Mouse (Mus musculus): Measurements from ENCODE around the gene Ptprcap.
"Not testable (repeated sequence)": the region's sequence is repeated elsewhere in the genome, so short reads cannot be mapped to it uniquely, and the experiment has no call there.

Ptprcap gene

DNA sequence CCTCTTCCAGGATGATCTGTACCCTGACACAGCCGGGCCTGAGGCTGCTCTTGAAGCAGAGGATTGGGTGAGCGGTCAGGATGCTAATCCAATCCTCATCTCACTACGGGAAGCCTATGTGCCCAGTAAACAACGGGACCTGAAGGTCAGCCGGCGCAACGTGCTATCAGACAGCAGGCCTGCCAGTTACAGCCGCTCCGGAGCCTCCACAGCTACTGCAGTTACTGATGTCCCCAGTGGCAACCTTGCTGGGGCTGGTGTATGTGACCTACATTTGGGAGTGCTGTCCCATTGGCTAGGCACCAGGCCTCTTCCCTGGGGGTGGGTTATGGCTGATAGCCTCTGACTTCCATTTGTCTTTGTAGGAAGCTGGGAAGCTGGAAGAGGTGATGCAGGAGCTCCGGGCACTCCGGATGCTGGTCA lies at the start of gene Ptprcap:
TSS of gene Ptprcap (plus strand) at position 373 of the 423 bp plus-strand sequence.
- no peak for DNase-seq (ENCODE audit: low spot score)

DNA sequence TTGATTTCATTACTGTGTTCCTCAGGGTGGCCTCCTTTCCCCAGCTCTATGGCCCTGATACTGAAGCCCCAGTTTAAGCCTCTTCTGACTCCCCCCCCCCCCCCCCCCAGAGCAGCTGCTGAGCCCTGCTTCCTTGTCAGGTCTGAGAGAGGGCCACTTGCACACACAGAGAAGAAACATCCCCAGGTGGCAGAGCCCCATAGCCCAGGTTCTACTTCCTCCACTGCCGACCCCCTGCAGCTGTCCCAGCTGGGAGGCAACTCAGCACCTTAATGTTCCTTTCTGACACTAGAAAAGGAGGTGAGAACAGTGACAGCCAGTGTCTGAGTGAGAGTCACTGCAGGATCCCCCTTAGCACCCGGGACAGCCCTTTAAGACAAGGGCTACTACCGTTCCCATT lies 49.6 kb upstream of the Ptprcap start:
- no peak for DNase-seq (ENCODE audit: low spot score)

DNA sequence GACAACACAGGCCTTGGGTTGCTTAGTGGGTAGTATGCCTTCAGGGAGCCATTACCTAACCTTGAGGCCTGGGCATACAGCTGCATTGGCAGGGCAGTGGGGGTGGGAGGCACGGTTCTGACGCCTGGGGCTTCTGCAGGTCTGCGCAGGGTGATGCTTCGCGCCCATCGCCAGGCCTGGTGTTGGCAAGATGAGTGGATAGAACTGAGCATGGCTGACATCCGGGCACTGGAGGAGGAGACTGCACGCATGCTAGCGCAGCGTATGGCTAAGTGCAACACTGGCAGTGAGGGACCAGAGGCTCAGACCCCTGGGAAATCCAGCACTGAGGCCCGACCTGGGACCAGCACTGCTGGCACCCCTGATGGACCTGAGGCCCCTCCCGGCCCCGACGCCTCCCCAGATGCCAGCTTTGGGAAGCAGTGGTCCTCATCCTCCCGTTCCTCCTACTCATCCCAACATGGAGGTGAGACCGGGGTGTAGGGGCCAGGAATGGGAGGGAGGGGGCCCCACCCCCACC lies 48.7 kb upstream of the Ptprcap start:
- DNase-seq (ENCODE audit: low spot score), result no peak

DNA sequence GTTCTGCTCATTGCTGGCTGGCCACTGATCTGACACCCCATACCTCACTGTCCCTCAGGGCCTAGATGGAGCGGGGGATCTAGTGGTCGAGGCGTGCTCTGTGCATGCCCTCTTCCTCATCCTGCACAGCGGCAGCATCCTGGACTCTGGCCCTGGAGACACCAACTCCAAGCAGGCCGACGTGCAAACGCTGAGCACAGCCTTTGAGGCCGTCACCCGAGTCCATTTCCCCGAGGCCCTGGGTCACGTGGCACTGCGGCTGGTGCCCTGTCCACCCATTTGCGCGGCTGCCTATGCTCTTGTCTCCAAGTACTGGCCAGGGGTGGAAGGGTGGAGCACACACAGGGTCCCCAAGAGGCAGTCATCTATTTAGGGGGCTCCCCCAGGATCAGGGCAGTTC lies 46.8 kb upstream of the Ptprcap start:
- no peak for DNase-seq (ENCODE audit: low spot score)

DNA sequence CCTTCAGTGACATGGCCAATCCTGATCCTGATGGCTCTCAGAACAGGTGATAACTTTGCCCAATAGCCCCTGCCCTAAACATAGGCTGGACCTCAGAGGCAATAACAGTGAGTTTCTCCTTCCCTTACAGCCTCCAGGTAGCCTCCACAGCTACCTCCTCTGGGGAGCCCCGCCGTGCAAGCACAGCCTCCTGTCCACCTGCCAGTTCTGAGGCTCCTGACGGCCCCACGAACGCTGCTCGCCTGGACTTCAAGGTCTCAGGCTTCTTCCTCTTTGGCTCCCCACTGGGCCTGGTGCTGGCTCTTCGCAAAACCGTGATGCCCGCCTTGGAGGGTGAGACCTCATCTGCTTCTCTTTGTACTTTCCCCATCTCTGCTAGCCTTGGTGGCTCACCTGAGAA lies 44.9 kb upstream of the Ptprcap start:
- DNase-seq (ENCODE audit: low spot score), result no peak

DNA sequence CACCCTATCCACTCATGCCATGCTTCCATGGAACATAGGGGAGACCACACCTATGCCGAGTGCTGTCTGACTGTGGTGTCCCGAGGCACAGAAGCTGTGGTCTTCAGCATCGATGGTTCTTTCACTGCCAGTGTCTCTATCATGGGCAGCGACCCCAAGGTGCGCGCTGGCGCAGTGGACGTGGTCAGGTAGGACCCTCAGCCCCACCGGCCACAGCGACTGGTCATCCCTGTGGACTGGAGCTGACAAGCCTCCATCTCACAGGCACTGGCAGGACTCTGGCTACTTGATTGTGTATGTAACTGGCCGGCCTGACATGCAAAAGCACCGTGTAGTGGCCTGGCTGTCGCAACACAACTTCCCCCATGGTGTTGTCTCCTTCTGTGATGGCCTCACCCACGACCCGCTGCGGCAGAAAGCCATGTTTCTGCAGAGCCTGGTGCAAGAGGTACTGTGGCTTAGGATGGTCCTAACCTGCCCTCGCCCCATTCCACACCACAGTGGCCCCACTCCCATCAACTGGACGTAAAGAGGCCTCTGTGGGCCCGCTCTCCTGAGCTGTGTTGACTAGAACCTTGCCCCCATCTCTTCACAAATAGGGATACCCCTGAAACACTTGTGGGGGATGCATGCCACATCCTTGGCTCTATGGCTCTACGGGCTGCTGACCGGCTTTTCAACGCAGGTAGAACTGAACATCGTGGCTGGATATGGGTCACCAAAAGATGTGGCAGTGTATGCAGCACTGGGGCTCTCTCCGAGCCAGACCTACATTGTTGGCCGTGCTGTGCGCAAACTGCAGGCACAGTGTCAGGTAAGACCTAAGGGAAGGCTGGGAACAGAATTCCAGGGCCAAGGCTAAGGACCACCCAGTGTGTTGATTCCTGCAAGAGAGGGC lies 41.1 kb upstream of the Ptprcap start:
- no peak for DNase-seq (ENCODE audit: low spot score)

DNA sequence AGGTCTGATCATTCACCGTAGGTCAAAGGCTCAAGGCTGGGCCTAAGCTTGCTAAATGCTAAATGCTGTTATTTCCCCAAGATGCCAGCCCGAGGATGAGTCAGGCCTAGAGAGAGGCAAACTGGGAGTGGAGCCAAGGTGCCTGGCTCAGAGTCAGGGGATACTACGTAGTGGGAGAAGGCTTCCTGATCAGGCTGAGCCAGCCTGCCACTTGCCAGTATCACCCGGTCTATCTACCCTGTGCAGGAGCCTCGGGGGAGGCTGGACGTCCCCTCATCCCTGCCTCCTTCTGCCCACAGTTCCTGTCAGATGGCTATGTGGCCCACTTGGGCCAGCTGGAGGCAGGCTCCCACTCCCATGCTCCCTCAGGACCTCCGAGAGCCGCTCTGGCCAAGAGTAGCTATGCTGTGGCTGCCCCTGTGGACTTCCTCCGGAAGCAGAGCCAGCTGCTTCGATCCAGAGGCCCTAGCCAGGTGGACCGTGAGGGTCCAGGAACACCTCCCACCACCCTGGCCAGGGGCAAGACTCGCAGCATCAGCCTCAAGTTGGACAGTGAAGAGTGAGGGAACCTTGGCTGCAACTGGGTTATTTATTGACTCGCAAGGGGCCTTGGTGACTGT lies 40.1 kb upstream of the Ptprcap start:
- peak; percentile 80 for DNase-seq (ENCODE audit: low spot score)

DNA sequence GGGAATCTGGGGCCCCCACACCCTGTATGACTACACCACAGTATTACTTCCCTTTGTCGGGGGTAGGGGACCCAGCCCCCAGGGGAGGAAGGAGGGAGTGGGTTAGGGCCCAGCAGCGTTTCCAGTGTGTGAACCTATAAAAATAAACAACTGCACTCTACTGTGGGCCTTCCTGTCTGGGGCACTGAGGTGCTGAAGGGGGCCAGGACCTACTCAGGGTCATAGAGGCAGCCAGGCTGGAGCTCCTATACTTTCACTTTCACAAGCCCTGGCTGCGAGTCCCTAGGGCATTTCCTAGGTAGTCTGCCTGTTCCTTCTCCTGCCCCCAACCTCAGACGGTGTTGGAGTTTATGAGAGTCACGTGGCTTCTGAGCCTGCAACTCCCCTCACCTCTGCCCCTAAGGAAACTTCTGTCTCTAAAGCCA lies 39.6 kb upstream of the Ptprcap start:
- DNase-seq (ENCODE audit: low spot score), result no peak

DNA sequence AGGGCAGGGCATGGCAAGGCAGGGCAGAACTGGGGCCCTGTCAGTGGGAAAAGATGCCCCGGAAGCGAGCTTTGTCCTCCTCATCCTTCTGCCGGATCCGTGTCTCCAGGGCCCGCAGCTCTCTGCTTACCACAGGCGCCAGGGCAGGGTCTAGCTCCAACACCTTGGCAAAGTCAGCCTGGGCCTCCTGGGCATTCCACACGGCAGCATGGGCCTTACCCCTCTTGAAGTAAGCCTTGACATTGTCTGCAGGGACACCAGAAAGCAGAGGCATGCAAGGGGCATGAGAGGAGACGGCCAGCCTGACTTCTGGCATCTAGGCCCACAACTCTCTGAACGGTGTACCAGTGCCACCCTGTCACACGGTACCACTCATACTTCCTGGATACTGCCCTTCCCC lies 38.9 kb upstream of the Ptprcap start:
- DNase-seq (ENCODE audit: low spot score), result no peak

DNA sequence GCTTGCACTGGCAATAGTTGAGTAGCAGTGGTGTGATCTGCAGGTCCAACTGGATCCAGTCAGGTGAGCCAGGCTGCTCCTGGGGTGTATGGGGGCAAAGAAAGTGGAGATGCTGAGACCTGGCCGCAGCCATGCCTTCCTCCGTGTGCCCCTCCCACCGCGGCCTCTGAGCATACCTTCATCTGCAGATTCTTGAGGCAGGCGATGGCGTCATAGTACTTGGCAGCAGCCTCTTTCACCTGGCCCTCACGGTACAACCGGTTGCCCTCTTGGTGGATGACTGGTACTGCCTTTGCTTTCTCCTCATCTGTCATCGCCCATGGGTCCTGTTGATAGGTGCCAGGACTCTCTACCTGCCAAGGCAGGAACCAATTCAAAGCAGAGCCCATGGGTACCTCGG lies 38.3 kb upstream of the Ptprcap start:
- no peak for DNase-seq (ENCODE audit: low spot score)

DNA sequence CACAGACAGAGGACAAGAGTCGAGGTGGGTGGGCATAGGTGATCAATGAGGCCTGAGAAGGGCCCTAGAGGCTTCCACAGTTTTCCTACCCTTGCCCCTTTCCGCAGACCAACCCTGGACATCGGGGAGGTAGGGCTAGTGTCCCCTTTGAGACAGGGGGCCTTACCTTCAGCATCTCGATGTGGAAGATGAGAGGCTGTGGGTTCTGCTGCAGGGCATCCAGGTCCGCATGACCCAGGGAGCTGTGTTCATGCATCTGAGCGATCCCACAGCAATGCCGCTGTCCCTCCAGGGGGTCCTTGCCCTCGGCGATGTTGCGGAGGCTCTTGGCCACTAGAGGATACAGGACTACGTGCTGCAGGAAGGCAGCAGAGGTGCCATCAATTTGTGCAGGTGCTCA lies 37.6 kb upstream of the Ptprcap start:
- DNase-seq (ENCODE audit: low spot score), result no peak

DNA sequence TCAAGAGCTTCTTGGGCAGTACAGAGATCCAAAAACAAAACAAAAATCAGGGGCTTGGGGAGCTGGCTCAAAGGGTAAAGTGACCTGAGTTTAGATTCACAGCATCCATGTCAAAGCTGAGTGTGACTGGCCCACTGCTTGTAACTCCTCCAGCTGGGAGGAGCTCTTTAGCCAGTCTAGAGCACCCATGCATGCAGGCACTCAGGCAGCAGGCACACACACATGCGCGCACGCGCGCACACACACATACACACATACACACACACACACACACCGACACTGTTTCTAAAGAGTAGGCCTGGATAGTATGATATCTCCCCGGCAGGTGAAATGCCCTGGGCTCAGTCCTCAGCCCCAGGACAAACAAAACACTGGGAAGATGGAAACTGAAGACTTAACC lies 36.4 kb upstream of the Ptprcap start:
- no peak for DNase-seq (ENCODE audit: low spot score)

DNA sequence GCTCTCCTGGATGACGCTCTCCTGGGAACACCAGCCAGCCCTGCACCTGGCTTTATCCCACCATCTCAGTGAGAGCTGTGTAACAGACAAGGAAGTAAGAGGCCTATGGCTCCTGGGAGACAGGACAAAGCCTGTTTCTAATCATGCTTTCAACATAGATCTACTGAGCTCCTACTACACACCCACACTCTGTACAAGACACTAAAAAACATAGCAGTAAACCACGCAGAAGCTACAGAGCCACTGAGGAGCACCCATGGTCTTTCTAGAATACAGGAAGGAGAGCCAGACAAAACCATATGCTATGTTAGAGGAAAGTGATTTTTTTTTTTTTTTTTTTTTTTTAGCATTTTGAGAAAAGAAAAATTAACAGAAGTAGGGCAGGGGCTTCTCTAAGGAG lies 35.1 kb upstream of the Ptprcap start:
- no peak for DNase-seq (ENCODE audit: low spot score)

DNA sequence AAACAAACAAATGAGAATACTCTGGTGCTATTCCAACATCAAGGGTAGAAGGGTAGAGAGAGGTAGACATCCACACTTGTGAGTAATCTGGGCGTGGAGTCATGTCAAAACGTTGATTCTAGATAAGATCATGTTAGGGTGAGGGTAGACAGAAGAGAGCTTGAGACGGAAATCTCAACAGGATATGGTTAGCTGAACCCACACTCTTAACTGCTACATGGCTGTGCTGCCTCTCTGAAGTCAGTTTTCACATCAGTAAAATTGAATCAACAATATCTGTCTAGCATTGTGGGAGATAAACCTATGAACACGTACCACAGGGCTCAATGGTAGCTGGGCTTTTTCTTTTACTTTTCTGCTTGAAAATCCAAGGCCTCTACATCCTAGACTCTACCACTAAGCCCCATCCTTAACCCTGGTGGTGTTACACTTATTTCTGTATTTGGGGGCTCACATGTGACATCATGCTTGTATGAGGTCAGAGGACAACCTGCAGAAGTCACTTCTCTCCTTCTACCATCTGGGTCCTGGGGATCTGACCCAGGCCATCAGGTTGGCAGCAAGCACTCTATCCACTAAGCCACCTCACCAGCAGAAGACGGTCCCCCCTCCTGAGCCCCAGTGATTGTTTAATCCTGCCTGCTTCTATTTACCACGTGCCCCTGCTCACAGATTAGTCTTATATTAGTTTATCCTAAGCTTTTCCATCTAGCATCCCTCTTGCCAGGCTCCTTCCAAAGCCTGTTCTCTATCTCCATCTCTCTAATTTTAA lies 33.5 kb upstream of the Ptprcap start:
- no peak for DNase-seq (ENCODE audit: low spot score)

DNA sequence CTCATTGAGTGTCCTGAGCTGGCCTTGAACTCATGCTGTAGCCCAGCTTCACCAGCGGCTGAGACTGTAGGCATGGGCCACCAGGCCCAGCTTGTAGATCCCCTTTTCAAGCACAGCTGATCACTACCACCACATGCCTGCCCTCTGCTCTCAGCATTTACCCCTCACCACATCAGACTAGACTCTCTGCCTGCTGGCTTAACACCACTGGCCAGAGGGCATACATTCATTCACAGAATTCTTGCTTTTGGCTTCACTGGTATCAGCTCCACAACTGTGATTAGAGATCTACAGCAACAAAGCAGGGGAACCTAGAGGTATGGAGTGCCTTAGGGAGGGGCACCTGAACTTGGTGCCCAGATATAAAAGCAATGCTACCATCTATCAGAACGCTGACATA lies 32.9 kb upstream of the Ptprcap start:
- DNase-seq (ENCODE audit: low spot score), result no peak

DNA sequence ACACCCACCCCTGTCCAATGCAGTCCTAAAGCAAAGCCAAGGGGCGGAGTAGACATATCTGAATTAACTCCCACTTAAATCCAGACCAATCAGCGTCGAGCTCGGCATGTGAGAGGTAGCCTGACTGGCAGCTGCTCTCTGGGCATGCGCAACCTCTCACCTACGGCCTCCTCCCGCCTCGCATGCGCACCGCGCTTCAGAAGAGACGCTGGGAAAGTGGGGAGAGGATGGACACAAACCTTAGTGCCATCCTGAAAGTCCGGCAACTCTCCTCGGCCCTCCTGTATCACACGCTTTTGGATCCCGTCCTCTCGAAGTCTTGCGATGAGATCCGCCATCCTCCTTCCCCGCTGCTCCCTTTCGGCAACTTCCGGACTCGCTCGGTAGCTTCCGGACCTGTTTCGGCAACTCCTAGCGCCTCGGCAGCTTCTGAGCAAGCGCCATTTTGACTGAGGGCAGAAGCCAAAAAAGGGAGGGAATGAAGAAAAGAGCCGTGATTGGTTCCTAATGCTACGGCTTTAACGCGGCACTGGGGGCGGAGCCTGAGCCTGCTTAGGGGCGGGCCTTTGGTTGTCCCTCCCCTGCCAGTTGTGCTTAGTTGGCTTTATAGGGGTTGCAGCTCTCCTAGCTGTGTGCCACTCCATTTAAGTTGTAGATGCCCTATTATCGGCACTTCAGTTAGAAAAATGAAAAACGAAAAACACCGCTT lies 32.2 kb upstream of the Ptprcap start:
- DNase-seq (ENCODE audit: low spot score), result peak; percentile 96

DNA sequence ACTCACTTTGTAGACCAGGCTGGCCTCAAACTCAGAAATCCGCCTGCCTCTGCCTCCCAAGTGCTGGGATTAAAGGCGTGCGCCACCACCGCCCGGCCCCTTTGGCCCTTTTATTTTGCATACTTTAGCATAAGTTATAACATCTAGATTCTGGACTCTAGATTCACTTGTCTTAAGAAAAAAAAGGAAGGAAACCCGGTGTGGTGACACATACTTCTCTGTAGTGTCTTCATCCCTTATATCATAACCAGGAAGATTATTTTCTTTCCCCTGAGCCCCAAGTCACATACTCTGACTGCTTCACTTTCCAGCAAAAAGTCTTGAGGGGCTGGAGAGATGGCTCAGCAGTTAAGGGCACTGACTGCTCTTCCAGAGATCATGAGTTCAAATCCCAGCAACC lies 31.5 kb upstream of the Ptprcap start:
- DNase-seq (ENCODE audit: low spot score), result not testable (repeated sequence)

DNA sequence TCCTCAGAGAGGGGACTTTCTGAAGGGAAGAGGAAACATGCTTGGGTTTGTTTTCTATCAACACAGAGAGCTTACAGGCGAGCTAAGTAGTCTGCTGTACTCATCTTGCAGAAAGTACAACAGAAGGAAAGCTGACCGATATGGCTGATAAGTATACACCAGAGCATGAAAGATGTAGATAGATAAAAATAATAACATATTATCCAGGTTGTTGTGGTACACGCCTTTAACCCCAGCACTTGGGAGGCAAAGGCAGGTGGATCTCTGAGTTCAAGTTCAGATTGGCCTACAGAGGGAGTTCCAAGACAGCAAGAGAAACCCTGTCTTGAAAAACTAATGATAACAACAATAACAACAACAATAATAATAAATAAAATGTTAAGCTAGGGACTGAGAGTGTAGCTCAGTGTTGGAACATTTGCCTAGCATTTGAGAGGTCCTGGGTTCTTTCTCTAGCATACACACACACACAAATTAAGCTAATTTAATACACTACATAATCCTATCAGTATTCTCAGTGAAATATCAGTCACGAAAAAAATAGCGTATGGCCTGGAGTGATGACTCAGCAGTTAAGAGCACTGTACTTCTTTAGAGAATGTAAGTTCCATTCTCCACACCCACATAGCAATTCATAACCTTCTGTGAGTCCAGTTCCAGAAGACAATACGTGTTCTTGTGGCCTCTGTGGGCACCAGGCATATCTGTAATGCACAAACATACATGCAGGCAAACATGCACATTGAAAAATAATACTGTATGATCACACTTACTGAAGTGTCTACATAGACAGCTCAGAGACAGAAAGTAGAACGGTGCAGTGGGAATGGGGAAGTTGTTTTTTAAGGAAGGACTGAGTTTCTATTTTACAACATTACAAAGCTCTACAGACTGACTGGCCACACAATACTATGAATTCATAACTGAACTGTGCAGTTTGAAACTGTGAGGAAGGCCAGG lies 30.7 kb upstream of the Ptprcap start:
- no peak for DNase-seq (ENCODE audit: low spot score)

DNA sequence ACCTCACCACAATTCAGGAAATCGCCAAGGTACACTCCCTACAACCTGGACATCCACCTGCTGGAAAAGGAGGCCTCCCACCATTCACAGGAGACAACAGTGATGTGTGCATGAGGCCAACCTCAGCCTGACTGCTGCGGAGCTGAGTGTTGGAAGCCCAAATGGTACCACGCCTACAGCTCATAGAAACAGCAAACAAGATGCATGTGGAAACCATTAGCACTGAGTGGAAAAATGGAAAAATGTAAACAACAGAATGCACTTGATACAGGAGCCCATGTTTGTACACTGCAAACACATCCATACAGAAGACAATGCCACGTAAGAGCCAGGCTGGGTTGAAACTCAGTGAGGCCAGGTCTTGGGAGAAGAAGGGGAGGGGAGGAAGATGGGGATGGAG lies 29.0 kb upstream of the Ptprcap start:
- no peak for DNase-seq (ENCODE audit: low spot score)

DNA sequence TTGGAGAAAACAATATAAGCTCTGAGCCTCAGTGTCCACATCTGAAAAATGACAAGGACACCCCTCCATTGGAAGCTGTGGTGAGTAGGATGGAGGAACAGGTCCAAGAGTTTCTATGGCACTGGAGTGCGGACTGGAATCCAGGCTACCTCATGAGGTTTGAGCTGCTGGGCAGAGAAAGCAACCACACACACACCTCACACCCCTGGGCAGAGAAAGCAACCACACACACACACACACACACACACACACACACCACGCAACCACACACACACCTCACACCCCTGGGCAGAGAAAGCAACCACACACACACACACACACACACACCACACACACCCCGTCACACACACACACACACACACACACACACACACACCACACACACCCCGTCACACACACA lies 28.1 kb upstream of the Ptprcap start:
- peak; percentile 31 for DNase-seq (ENCODE audit: low spot score)
